Mouse (Mus musculus): ENCODE results near the gene Gm10663. TPM values are rescaled to one million over a fixed set of nuclear protein-coding genes. Genes with fewer than 3 reads are reported as not detected.

Gene Gm10663
- total RNA-seq (2014; rRNA removed) (not detected in 2 replicates), polyA plus RNA-seq (2015; fragmentation: Nextera tagmentation; extraction: Ambion mirVana) (not detected in 2 replicates)

DNA sequence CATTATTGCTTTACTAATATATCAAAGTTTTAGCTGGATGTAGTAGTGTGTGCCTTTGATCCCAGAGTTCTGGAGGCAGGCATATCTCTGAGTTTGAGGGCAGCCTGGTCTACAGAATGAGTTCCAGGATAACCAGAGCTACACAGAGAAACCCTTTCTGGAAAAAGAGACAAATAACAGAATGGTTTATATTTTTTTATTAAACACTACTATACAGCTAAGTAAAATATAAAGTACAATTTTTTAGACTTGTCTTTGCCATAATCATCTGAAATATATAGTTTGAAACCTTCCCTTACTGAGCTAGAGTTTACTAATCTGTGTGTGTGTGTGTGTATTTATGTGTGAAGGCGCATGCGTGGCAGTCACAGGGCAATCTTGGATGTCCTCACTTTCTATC is at the start of gene Gm10663:
Gene Gm10663, plus strand, starts transcription at position 301 of the 400 bp plus-strand sequence.
- WGBS, result 93% methylated on average over 2 of the region's 2 CpGs

DNA sequence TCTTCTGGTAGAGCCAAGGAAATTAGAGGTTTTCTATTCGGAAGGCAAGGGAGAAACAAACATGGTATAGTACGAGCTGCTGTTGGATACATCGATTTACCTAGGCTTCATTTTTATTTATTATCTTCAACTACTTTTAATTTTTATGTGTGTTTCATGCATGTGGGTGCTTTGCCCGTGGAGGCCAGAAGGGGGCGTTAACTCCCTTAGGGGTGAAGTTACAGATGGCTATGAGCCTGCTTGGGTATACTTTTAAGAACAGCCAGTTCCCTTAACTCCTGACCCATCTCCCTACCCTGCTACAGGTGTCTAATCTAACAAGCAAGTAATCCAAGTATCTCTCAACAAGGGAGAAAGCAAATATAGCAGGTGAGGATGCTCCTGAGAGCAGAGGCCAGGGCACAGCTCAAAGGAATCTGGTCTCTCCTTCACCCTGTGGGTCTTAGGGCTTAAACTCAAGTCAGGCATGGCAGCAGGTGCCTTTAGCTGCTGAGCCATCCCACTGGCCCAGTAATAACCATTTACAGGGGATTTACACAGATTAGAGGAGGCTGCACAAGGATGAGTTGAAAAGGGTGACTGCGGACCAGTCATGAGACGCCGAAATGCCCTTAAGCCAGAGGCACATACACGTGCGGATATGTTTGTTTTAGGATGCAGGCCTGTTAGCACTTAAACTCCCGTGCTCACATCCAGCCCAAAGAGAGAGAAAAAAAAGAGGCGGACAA is 45.7 kb upstream of the Gm10663 start:
- Histone ChIP-seq H3K4me1 (ENCODE audit: insufficient read depth) (no peaks in the 10 kb centered on the region), H3K4me3 (ENCODE audit: low read depth, low read length) (no peak overlapping the region), H3K36me3 (ENCODE audit: insufficient read depth) (no peaks in the 10 kb centered on the region), H3K27me3 (ENCODE audit: insufficient read depth, low read length) (no peaks in the 10 kb centered on the region), H3K9me3 (ENCODE audit: low read length) (no peaks in the 10 kb centered on the region), H3K27ac (ENCODE audit: low read depth, low read length) (no peak overlapping the region), H3K9ac (no peak overlapping the region), H3K4me2 (ENCODE audit: low read depth) (no peak overlapping the region)
- TF ChIP-seq CTCF (IDR thresholded peaks at IDR 0.05; ENCODE audit: low read depth), result no peak
- ATAC-seq, result no peak
- no peak for DNase-seq
- 83% methylated on average over 12 of the region's 12 CpGs for WGBS

More for the DNA sequence above, at the start of gene Gm10663:
- ATAC-seq (no peak), DNase-seq (no peak)
- no peak for TF ChIP-seq CTCF (IDR thresholded peaks at IDR 0.05; ENCODE audit: low read depth)
- Histone ChIP-seq H3K4me3 (ENCODE audit: low read depth, low read length) (no peak within 1 kb of the TSS), H3K9me3 (ENCODE audit: low read length) (no peaks in the 10 kb centered on the region), H3K9ac (no peak within 1 kb of the TSS), H3K27me3 (ENCODE audit: insufficient read depth, low read length) (no peaks in the 10 kb centered on the region), H3K36me3 (ENCODE audit: insufficient read depth) (no peaks in the 10 kb centered on the region), H3K4me2 (ENCODE audit: low read depth) (no peak within 1 kb of the TSS), H3K27ac (ENCODE audit: low read depth, low read length) (no peak within 1 kb of the TSS), H3K4me1 (ENCODE audit: insufficient read depth) (no peaks in the 10 kb centered on the region)

DNA sequence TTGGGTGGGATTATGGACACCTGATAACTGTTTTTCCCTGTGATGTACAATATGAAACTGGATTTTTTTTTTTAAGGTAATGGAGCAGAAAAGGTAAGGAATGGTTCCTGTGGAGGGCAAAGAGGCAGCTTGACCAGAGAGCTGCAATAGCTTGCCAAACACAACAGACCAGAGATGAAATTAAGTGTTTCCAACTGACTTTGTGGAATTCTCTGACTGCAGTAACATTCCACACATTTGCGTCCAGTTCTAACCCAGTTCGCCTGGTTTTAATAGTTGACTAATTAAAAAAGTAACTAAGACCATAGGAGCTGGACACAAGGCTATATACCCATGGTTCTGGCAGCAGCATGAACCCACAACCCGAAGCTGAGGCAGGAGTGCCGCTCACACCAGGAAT is 45.1 kb upstream of the Gm10663 start:
- no peak overlapping the region for H3K9ac ChIP-seq
- H3K27me3 ChIP-seq (ENCODE audit: insufficient read depth, low read length), result no peaks in the 10 kb centered on the region
- no peak for TF ChIP-seq CTCF (IDR thresholded peaks at IDR 0.05; ENCODE audit: low read depth)
- no peaks in the 10 kb centered on the region for H3K4me1 ChIP-seq (ENCODE audit: insufficient read depth)
- no peaks in the 10 kb centered on the region for H3K9me3 ChIP-seq (ENCODE audit: low read length)
- H3K4me2 ChIP-seq (ENCODE audit: low read depth), result no peak overlapping the region
- ATAC-seq (no peak), DNase-seq (no peak)
- H3K27ac ChIP-seq (ENCODE audit: low read depth, low read length), result no peak overlapping the region
- H3K4me3 ChIP-seq (ENCODE audit: low read depth, low read length), result no peak overlapping the region
- no peaks in the 10 kb centered on the region for H3K36me3 ChIP-seq (ENCODE audit: insufficient read depth)
- WGBS, result 89% methylated on average over 4 of the region's 4 CpGs

DNA sequence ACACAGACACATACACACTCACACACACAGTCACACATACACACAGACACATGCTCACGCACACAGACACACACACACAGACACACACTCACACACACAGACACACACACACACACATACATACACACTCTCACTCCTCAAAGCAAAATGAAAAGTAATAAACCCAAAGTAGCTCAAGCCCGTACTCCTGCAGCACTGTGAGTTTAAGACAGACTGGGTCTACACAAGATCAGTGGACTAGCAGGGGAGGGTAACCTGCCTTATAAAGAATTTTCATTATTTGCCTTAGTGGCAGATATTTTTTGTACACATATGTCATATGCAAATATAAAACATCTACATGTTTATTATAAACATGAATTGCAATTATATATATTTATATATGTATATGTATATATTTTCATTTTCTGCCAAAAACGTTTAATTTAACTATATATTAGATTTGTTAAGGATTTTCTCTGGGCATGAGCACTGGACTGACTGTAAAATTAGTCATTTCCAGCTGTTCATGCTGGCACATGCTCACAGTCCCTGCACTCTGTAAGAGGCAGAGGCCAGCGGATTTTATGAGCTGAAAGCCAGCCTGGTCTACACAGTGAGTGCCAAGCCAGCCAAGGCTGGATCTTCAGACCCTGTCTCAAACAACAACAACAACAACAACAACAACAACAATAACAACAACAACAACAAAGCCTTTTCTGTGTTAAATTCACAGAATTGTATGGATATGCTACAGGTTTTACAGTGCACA is 43.9 kb upstream of the Gm10663 start:
- Histone ChIP-seq H3K4me1 (ENCODE audit: insufficient read depth) (no peaks in the 10 kb centered on the region), H3K36me3 (ENCODE audit: insufficient read depth) (no peaks in the 10 kb centered on the region), H3K27me3 (ENCODE audit: insufficient read depth, low read length) (no peaks in the 10 kb centered on the region), H3K9ac (no peak overlapping the region), H3K27ac (ENCODE audit: low read depth, low read length) (no peak overlapping the region), H3K4me2 (ENCODE audit: low read depth) (no peak overlapping the region), H3K4me3 (ENCODE audit: low read depth, low read length) (no peak overlapping the region), H3K9me3 (ENCODE audit: low read length) (no peaks in the 10 kb centered on the region)
- no peak for TF ChIP-seq CTCF (IDR thresholded peaks at IDR 0.05; ENCODE audit: low read depth)
- 76% methylated on average over 4 of the region's 4 CpGs for WGBS
- no peak for DNase-seq
- no peak for ATAC-seq

DNA sequence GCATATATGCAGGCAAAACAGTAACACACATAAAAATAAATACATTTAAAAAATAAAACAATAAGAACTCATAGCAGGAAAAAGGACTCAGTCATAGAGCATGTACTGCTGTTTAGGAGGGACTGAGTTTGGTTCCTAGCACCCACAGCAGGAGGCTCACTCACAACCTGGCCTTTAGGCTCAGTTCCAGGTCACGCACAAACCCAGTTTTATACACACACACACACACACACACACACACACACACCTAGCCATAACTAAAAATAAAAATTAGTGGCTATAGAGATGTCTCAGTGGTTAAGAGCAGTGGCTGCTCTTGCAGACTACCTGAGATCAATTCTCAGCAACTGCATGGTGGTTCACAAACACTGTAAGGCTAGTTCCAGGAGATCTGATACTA is 42.7 kb upstream of the Gm10663 start:
- Histone ChIP-seq H3K9ac (no peak overlapping the region), H3K4me3 (ENCODE audit: low read depth, low read length) (no peak overlapping the region), H3K36me3 (ENCODE audit: insufficient read depth) (no peaks in the 10 kb centered on the region), H3K27me3 (ENCODE audit: insufficient read depth, low read length) (no peaks in the 10 kb centered on the region), H3K4me2 (ENCODE audit: low read depth) (no peak overlapping the region), H3K9me3 (ENCODE audit: low read length) (no peaks in the 10 kb centered on the region), H3K4me1 (ENCODE audit: insufficient read depth) (no peaks in the 10 kb centered on the region), H3K27ac (ENCODE audit: low read depth, low read length) (no peak overlapping the region)
- no peak for ATAC-seq
- no peak for TF ChIP-seq CTCF (IDR thresholded peaks at IDR 0.05; ENCODE audit: low read depth)
- 100% methylated on average over 1 of the region's 1 CpGs for WGBS
- no peak for DNase-seq

DNA sequence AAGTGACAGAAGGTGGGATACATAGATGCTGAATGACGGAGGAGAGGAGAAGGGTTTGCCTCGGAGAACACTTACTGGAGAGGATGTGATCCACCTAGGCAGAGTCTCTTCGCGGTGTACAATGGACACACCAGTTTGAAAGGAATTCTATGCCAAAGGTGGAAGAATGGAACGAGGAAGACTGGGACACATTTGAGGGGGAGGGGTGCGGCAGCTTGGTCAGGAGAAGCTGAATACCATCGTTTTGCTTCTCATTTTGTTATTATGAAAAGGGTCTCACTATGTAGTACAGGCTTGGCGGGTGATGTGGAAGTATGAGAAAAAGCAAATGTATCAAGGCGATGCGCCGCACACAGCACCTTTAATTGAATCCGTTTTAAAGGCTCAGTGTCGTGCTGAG is 41.8 kb upstream of the Gm10663 start:
- Histone ChIP-seq H3K36me3 (ENCODE audit: insufficient read depth) (no peaks in the 10 kb centered on the region), H3K4me3 (ENCODE audit: low read depth, low read length) (no peak overlapping the region), H3K9ac (no peak overlapping the region), H3K27me3 (ENCODE audit: insufficient read depth, low read length) (no peaks in the 10 kb centered on the region), H3K4me1 (ENCODE audit: insufficient read depth) (no peaks in the 10 kb centered on the region), H3K4me2 (ENCODE audit: low read depth) (no peak overlapping the region), H3K27ac (ENCODE audit: low read depth, low read length) (no peak overlapping the region), H3K9me3 (ENCODE audit: low read length) (no peaks in the 10 kb centered on the region)
- DNase-seq, result no peak
- no peak for ATAC-seq
- WGBS, result 79% methylated on average over 13 of the region's 13 CpGs
- TF ChIP-seq CTCF (IDR thresholded peaks at IDR 0.05; ENCODE audit: low read depth), result no peak

DNA sequence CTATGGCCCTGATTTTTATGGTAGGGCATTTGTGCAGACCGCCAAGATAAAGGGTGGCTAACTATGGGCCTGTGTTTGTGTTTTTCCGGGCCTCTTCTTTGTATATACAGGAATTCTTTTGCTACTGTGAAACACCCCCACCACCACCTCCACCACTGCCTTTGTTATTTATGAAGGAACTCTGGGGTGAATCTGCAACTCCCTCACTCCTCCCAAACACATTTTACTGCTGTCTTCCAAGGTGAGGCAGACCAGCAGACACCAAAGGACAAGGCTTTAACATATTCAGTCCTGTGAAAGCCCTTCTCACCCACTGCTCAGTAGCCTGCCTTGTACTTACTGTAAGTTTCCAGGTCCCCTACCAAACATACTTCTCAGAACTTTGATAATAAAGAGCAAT is 40.7 kb upstream of the Gm10663 start:
- no peak for TF ChIP-seq CTCF (IDR thresholded peaks at IDR 0.05; ENCODE audit: low read depth)
- H3K4me3 ChIP-seq (ENCODE audit: low read depth, low read length), result no peak overlapping the region
- H3K4me1 ChIP-seq (ENCODE audit: insufficient read depth), result no peaks in the 10 kb centered on the region
- no peaks in the 10 kb centered on the region for H3K36me3 ChIP-seq (ENCODE audit: insufficient read depth)
- H3K27me3 ChIP-seq (ENCODE audit: insufficient read depth, low read length), result no peaks in the 10 kb centered on the region
- ATAC-seq (no peak), DNase-seq (no peak)
- no peak overlapping the region for H3K27ac ChIP-seq (ENCODE audit: low read depth, low read length)
- 36% methylated on average over 2 of the region's 2 CpGs for WGBS
- no peak overlapping the region for H3K9ac ChIP-seq
- H3K4me2 ChIP-seq (ENCODE audit: low read depth), result no peak overlapping the region
- no peaks in the 10 kb centered on the region for H3K9me3 ChIP-seq (ENCODE audit: low read length)

All from forebrain, postnatal 0 days (tissue).